Mouse (Mus musculus) neutrophil, adult 83 days (primary cell): ENCODE data around the gene Ap5z1. TPM values are rescaled to one million over a fixed set of nuclear protein-coding genes. Genes with fewer than 3 reads are reported as not detected.

Source experiments
- total RNA-seq, 2 experiments: library from RNA; stranded (reverse); gene quantifications; one replicate each; pipeline ENCODE4 v1.2.4; 2023

Gene Ap5z1
- total RNA-seq, result 10 to 100 TPM; 27.3 to 32.1 TPM

DNA sequence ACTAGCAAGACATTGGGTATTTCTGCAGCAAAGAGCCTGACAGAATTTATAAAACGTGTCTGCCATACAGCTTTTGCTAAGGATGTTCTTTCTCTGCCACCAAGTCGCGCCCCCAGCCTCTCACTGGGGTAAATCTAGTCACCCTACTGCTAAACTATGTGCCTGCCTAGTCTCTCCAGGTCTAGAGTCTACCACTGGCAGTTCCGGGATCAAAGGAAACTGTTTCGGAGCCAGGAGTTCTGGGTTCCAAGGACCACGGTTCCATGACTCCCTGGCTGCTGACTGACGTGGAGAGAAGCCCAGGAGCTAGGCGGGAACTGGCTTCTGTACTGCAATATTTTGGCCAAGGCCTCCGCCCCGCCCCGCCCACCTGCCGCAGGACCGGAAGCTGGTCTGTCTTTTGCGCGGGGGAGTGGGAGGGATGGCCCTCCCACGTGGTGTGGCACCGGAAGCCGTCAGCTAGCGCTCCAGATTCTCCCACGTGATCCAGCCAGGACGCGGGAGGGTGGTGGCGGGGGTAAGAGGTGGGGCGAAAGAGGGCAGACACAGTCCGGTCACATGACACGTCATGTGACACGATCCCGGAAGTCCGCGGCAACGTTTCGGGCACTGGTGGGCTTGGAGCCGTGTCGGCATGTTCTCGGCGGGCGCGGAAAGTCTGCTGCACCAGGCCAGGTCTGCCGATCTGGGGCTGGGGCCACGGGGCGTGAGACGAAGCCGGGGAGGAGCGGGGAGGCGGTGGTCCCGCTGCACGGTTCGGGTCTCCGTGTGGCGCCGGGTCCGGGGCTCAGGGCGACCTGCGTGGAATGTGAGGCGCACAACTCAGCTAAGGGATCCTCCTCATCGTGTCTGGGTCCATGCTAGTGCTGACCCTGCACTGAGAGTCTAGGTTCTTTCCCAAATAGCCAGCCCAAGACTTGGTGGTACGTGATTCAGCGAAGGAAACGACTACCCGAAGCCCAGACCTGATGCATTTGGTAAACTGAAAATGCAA lies at the start of gene Ap5z1:
Gene Ap5z1 (plus strand): TSS at position 484 of the 994 bp plus-strand sequence.

Other genes with a start within 250 kb of the Ap5z1 start
- 10 to 100 TPM; 34.4 to 42.2 TPM for gene Foxk1, start 62.4 kb upstream of the Ap5z1 start, total RNA-seq
- not detected for gene Papolb, start 66.1 kb downstream of the Ap5z1 start, total RNA-seq
- gene Radil, start 87.2 kb downstream of the Ap5z1 start, total RNA-seq, result not detected
- not detected for gene Mmd2, start 144.9 kb downstream of the Ap5z1 start, total RNA-seq
- gene Wipi2, start 163.8 kb downstream of the Ap5z1 start, total RNA-seq, result 10 to 100 TPM; 38.0 to 41.9 TPM
- under 1 TPM; 0.24 to 0.38 TPM for gene Slc29a4, start 228.6 kb downstream of the Ap5z1 start, total RNA-seq